Mouse (Mus musculus) thymus, postnatal 14 days (tissue): ENCODE results near the gene Masp2.

ENCODE experiments used
- DNase-seq: peaks from one replicate; pipeline ENCODE4 v3.0.0; 2021

Masp2 gene

DNA sequence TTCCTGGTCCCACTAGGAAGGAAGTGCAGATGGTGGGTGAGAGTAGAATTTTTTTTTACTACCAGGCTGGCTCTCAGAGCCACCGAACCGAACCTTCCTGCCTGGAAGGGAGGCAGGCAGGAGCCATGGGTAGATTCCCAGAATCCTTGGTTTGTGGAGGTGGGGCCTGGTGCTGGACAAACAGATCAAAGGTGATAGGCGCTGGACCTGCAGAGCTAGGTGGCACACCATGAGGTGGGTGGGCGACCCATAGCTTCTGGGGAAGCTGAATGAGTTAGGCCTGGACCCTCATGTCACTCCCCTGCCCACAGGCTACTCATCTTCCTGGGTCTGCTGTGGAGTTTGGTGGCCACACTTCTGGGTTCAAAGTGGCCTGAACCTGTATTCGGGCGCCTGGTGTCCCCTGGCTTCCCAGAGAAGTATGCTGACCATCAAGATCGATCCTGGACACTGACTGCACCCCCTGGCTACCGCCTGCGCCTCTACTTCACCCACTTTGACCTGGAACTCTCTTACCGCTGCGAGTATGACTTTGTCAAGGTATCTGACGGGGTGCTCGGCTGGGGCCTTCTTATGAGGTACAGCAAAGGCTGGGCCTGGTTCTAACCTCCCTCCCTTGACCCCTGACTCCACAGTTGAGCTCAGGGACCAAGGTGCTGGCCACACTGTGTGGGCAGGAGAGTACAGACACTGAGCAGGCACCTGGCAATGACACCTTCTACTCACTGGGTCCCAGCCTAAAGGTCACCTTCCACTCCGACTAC, at the start of gene Masp2:
Masp2 (plus strand) TSS at position 198 of the 764 bp plus-strand sequence.
- DNase-seq: no peak

DNA sequence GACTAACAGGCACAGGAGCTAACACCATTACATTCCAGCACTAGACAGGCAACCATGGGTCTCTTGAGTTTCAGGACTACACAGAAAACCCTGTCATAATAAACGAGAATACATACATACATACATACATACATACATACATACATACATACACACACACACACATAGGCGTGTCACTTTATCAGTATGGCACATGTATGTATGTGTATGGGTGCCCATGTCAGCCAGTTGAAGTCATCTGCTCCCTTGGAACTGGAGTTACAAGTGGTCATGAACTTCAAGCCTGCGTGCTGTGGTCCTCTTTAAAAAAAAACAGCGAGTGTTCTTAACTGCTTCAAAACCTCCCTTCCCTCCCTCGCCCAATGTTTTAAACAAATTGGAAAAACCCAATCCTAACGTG, 44.6 kb upstream of the Masp2 start:
- DNase-seq: no peak

DNA sequence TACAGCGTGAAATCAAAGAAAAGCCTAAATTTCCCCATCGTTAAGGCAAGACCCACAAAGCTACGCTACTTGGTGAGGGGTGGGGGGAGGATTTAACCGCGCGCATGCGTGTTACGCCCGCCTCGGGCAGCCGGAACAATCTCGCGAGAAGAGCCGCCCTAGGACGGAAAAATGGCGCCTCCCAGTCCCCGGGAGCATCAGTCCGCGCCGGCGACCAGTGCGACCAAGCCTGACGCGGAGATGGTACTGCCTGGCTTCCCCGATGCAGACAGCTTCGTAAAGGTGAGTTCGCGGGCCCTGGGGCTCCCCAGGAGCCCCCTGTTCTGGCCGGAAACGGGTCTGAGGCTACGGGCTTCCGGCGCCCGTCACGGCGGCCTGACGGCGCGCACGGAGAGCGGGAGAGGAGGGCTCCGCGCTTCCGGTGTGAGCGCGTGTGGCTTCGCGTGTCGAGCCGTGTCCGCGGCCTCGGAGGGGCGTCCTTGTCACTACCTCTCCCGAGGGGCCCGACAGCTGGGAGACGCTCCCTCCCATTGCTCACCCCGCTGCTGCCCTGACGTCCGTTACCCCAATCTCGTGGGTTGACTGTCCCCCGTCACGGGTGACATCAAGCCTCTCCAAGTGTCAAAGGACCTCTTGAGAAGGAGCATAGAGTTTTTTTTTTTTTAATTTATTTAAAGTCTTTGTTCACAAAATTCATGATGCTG, 43.9 kb upstream of the Masp2 start, which contains the start of gene Exosc10:
Exosc10 (plus strand) TSS at position 133 of the 704 bp plus-strand sequence.
- peak; percentile 90 for DNase-seq

DNA sequence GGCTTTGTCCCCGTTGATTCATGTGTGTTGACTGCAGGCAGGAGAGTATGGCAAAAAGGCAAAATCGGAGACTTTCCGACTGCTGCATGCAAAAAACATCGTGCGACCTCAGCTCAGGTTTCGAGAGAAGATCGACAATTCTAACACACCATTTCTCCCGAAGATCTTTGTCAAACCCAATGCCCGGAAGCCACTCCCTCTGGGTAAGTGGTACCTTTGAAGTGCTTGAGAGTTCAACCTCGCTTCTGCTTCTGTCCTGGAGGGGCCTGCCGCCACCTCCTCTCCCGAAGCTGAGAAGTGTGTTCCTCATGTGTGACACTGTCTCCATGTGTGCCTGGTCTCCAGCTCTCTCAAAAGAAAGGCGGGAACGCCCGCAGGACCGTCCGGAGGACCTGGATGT, 39.7 kb upstream of the Masp2 start:
- no peak for DNase-seq

DNA sequence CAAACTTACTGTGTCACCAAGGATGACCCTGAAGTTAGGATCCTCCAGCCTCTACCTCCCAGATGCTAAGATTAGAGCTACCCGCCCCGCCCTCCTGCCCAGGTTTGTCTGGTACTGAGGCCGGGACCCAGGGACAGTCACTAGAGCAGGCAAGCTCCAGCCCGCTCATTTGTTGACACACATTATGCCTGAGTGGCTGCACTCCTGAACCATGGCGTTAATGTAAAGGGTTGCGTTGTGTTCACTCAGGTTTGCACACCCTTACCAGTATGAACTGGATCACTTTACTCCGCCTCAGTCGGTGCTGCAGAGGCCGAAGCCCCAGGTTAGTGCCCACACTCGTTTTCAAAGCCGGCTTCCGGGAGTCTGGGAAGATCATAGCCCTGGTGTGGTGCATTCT, 38.8 kb upstream of the Masp2 start:
- DNase-seq: no peak

DNA sequence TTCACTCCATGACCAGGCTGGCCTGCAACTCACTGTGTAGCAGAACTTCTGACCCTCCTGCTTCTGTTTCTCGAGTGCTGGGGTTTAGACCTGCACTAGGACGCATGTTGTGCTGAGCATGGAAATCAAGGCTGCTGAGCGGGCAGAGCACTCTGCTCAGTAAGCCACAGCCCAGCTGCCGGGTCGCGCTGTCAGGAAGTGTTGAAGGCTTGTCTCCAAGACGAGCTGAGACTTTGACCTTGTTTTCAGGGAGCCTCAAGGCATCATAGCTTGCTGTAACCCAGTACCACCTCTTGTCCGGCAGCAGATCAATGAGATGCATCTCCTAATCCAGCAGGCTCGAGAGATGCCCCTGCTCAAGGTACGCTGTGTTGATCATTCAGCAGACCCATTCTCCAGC, 32.2 kb upstream of the Masp2 start:
- DNase-seq: no peak

DNA sequence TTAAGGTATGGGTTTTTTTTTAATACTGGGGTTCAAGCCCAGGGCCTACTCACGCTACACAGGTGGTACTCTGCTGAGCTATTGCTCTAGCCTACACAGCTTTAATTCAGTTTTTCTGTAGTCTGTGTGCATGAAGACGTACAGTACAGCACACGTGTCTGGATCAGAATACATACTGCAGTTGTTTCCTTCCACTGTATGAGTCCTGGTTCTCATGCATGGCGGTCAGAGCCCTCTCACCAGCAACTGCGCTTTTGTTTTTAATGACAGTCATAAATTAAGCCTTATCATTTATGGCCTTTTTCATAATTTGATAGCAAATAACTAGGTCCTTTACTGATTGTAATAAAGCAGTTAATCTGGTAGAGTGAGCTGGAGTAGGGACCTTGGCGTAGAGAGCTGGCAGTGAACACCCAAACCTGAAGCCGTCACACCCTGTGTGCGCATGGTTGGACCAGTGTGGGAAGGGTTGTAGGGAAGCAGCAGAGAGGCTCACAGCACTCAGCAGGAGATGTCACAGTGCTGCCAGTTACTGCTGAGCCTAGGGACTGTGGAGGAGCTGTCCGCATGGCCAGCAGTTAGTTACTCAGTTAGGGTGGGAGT, 31.6 kb upstream of the Masp2 start:
- DNase-seq: no peak

DNA sequence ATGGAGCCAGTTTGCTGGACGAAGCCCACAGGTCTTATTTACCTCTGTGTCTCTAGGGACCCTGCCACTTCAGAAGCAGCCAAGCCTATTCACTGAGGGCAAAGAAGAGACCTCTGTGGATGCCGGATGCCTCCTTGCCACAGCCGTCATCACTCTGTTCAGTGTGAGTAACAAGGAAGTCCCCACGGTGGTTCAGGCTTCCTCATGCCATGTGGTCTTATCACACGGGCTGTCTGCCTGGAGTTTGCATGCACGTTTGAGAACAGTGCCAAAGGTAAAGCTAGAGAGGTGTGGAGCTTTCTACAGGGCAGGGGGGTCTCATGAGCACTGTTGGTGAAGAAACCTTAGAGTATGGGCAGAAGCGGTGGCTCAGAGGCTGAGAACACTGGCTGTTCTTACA, 29.1 kb upstream of the Masp2 start:
- no peak for DNase-seq

DNA sequence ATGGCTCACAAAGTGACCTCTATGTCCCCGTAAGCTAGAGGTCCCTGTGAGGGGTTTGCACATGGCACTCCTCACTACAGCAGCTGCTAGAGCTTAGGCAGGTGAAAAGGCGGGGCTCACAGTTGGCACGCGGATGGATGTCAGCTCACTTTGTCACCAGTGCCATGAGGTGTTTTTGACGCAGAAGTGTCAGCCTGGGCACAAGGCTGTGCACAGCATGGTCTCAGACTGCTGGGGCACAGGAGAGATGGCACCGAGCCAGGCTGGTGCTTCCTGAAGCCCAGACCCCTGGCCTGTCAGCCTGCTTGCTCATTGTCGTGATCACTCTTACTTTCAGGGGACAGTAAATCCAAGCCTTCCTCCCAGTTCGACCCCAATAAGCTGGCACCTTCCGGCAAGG, 21.6 kb upstream of the Masp2 start:
- DNase-seq: no peak

DNA sequence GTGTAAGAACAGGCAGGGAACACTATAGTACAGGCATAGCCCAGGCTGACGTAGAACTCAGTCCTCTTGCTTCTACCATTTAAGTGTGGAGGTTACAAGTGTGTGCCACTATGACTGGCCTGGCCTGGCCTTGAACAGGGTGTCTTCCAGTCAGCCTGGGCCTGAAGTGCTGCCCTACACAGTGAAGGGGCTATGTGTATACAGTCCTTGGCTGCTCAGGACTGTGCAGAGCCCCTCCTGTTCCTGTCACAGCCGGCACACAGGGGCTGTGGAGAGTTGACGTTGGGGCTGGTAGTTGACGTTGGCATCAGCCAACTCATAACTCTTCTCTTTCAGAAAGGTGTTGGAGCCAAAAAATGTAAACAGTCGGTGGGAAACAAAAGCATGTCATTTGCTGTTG, 20.9 kb upstream of the Masp2 start:
- no peak for DNase-seq

DNA sequence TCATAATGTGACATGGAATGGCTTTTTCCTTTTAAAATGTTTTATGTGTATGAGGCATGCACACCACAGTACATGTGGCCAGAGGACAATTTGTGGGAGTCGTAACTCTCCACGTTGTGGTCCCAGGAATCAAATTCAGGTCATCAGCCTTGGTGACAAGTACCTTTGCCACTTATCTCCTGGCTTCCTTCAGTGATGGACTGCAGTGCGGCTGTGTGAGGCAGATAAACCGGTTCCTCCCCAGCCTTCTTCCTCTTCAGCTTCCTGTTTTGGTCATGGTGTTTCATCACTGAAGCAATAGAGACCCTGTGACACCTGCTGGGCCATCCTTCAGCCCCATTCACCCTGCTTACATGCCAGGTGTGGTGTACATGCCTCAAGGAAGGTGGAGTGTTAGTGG, 19.1 kb upstream of the Masp2 start:
- DNase-seq: no peak

DNA sequence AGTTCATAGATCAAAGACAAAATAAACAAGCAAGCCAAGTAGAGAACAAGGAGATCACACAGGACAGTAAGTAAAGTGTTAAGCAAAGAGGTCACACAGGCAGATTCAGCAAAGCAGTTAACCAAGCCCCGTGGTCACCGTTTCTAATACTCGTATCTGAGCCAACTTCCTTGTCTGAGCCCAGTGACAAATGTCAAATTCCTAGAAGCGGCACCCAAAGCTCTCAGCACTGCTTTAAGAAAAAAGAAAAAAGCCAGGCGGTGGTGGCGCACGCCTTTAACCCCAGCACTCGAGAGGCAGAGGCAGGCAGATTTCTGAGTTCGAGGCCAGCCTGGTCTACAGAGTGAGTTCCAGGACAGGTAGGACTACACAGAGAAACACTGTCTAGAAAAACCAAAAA, 15.7 kb upstream of the Masp2 start:
- no peak for DNase-seq

DNA sequence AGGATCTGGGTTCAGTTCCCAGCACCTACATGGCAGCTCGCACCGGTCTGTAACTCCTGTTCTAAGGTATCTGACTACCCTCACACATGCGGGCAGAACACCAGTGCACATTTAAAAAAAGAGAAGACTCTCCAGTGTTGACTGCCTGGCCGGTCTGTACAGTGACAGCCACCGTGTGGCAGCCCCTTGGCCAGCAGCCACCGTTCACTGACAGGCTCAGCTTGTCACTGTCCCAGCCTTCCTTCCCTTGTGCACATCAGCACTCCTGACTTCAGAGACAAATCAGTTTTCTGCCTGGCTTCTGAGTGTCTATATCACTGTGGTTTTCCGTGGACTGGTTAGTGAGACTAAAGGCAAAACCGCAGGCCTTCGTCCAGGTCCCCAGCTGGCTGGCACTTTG, 13.6 kb upstream of the Masp2 start:
- no peak for DNase-seq

DNA sequence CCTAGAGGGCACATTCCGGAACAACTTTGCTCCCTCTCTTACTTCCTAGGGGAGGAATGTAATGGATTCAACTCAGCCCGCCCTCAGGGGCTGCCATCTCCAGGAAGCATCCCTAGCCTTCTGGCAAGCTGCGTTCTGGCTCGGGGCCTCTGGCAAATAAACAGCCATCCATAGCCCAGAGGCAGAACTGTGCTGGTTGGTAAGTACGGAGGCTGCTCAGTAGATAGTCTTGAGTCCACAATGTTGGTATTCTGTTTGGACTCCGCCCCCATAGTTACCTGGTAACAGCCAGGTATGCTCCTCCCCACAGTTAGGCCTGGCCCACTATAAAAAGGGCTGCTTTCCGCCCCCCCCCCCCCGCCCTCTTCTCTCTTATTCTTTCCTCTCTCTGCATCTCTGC, 12.8 kb upstream of the Masp2 start:
- DNase-seq: no peak

DNA sequence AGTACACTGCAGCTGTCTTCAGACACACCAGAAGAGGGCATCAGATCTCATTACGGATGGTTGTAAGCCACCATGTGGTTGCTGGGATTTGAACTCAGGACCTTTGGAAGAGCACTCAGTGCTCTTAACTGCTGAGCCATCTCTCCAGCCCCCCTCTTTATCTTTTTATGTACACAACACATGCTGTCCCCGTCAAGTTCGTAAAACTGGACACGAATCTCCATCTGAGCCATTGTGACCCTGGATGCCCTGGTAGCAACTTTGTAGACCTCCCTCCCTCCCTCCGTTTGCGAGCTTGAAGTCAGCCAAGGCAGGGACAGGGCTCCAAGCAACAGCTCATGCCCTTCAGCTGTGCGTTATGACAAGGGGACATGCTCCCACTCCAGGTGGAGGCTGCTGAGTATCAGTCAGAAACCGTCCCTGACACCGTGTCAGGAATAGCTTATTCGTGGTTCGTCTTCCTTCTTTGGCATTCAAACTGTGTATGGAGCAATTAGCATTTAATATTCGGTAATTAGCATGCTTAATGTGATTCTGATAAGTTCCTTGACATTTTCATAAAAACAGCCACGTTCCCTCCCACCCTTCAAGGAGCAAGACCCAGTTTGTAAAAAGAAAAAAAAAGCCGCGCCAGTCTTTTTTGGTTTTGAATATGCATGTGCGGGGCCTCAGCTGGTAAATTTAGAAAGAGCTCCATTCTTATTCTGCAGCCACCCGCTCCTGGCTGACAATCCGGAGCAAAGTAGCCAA, 11.8 kb upstream of the Masp2 start:
- DNase-seq: no peak

DNA sequence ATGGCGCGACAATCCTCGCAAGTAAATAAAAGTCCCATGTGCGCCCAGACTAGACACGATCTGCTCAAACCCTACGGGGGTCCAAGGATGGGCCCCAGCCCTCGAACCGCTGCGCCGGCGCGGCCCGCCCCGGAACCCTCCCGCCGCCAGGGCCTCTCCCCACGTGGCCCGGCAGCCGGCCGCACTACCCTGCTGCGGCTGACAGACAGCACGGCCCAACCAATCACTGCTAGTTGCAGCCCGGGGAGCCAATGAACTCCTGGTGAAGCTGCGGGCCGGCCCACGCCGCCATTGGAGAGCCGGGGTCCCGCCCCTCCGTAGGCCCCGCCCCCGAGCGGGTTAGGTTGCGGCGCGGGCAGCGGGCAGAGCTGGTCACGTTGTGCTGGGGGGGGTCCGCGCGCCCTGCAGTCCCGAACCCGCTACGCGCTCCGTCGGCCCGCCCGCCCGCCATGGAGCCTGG, 11.2 kb upstream of the Masp2 start, which contains the start of gene Srm:
Srm (plus strand) TSS at position 333 of the 460 bp plus-strand sequence.
- DNase-seq: peak; percentile 98

DNA sequence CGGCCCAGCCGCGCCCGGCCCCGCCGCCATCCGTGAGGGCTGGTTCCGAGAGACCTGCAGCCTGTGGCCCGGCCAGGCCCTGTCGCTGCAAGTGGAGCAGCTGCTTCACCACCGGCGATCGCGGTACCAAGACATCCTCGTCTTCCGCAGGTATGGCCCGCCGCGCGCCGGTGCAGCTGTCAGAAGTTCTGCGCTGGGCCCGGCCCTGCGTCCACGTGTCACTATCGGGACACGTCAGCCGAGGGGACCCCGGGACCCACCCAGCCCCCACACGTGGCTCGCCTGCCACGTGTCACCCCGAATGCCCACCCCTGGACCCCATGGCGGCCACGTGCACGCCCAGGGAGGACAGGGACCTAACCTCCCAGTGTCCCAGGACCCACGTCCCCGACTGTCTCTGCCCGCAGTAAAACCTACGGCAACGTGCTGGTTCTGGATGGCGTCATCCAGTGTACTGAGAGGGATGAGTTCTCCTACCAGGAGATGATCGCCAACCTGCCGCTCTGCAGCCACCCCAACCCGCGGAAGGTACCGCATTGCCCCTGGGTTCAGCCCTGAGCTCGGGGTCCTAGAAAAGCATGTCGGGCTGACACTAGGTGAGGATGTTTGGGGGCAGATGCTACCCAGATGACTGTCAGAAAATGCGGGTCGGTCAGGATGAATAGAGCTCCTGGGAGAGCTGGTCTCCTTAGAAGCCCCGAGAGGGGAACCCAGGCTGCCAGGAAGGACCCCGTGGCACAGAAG, 10.5 kb upstream of the Masp2 start:
- no peak for DNase-seq

DNA sequence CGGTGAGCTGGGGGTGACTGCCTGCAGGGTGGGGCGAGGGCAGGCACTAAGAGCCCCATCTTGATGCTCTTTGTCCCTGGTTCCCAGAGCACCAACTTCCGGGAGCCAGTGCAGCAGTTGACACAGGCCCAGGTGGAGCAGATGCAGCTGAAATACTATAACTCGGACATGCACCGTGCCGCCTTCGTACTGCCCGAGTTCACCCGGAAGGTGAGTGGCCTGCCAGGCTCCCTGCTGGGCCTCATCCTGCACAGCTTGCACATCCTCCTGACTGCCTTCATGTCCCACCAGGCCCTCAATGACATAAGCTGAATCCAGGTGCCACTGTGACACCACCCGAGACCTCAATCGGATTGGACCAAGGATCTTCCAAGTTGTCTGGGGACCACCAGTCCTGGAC, 8.4 kb upstream of the Masp2 start:
- DNase-seq: no peak

DNA sequence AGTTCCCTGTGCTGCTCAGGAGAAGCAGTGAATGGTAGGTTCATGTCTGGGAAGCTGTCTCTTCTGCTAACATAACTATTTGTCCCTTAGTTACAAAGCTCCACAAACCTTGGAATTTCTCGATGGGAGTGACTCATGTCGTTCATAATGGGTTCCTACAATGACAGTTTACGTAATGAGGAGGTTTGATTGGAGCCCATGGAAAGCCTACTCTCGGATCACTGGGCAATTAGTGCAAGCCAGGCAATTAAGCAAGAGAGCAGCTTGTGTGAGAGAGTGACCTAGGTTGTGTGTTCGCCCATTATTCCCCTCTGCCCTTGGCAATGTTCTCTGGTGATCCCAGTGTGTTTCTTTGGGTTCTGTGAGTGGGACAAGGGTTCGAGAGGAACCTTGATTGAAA, 6.4 kb upstream of the Masp2 start:
- DNase-seq: no peak

DNA sequence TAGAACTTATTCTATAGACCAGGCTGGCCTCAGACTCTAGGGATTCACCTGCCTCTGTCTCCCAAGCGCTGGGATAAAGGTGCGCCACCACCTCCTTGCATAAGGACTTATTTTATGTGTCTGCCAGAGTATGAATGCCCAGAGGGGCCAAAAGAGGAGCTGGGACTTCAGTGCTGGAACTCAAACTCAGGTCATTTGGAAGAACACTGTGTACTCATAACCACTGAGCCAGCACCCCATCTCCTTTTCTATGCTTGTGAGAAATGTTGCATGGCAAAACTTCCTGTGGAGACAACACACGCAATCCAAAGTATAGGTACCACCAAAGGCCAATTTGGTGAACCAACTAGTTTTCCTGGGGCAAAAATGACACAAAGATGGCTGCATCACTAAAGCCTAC, 5.6 kb upstream of the Masp2 start:
- no peak for DNase-seq

DNA sequence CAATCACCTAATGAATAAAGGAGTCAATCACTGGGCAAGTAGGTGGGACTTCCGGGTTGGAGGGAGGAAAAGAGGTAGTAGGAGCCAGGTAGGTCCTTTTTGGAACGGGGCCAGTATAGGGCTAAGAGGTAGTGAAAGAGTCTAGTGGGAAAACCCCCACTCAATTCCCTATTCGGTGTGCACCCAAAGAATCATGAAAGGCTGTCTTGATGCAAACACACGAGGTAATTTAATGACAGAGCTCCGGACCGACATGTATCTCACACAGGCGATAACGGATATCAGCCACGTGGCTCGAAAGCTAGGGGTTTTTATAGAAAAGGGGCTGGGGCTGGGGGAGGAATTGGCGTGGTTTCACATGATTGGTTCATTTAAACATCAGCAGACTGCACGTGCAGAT, 3.5 kb upstream of the Masp2 start:
- DNase-seq: no peak

DNA sequence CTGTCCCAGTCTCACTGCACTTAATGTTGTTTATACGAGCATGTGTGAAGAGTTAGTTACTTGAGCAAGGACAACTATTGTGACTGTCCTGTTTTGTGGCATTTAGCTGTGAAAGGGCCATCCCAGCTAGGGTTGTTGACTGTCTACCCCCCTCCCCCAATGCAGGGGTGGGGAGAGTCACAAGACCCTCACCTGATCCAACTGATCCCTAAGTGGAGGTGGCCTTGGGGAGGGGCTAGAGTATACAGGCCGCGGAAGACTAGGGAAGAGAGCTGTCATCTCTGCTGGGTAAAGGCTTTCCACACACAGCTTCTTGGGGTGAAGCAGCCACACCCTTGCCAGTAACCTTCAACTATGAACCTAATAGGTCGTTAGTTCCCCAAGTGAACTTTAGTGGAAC, 2.0 kb upstream of the Masp2 start:
- DNase-seq: no peak

DNA sequence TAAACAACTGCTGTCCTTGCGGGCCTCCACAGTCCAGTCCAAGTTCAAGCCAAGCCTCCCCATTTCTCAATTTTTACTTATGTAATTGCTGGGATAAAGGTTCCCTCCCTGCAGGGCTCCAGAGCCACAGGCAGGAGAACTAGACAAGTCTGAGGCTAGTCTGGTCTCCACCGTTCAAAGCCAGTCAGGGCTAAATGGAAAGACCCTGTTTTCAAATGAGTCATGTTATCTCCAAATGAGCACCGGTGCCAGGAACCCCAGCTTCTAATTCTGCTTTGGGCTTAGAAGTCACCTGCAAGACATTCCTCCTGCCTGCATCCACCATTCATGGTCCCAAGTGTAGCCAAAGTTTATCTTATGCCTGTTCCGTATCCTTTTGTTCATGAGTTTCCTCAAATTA, 483 bp upstream of the Masp2 start:
- no peak for DNase-seq
